Mouse (Mus musculus) olfactory bulb, adult 2 months (tissue): ENCODE data around the gene Fam168a.

Source experiments
- CTCF ChIP-seq: fragments of 200-500 bp; IDR thresholded peaks from 2 replicates; pipeline ENCODE4 v1.5.1; 2012; ENCODE audit warnings: low read depth, mild to moderate bottlenecking, low read length, moderate library complexity; ENCODE audit not compliant: insufficient read depth
- POLR2A ChIP-seq: fragments of 200-500 bp; IDR thresholded peaks from 2 replicates; pipeline ENCODE4 v1.6.1; 2012; ENCODE audit warnings: mild to moderate bottlenecking, low read depth, low read length, moderate library complexity; ENCODE audit not compliant: insufficient read depth

- no peak for TF ChIP-seq CTCF
- TF ChIP-seq POLR2A, result no peak
These were observed 143.1 kb downstream of the Fam168a start for GRCm38 (mm10) chr7:100849508-100849907.
